ENCODE assay signal across 25 mouse cellular contexts in the genomic region with DNA sequence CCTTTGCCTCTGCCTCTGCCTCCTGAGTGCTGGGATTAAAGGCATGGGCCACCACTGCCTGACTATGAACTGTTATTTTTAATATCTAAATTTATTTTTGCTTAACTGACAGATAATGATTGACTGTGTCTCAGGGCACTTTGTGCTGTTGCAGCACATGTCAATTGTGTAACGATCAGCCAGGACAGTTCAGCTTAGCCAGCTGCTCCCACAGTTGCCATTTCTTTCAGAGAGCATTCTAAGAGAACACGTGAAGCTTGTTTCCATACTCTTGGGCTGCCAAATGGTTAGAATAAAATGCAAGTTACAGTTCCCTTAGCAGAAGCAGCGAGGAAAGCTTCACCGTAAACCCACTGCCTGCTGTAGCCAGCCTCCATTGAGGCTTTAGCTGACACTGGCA.
"Had no signal": no experiment of that assay in that cellular context is flagged by ENCODE, and none has a peak within 500 bp of the region (broad histone marks: within the 10 kb centered on the region; RNA-seq: fewer than 3 reads in every experiment).

No protein-coding gene starts in this region.

- H3K4me3 ChIP-seq: heart, adult 2 months; heart, embryonic 13.5 days; heart, embryonic 15.5 days; hindbrain, embryonic 13.5 days; hindbrain, embryonic 15.5 days; kidney, embryonic 15.5 days; limb, embryonic 13.5 days; limb, embryonic 15.5 days; liver, embryonic 12.5 days had no signal

- H3K27me3 ChIP-seq: heart, embryonic 13.5 days; heart, embryonic 15.5 days; hindbrain, embryonic 13.5 days; hindbrain, embryonic 15.5 days; kidney, embryonic 15.5 days; limb, embryonic 13.5 days; limb, embryonic 15.5 days; liver, embryonic 12.5 days had no signal

- H3K9me3 ChIP-seq: heart, embryonic 13.5 days; heart, embryonic 15.5 days; hindbrain, embryonic 13.5 days; hindbrain, embryonic 15.5 days; kidney, embryonic 15.5 days; limb, embryonic 13.5 days; limb, embryonic 15.5 days; liver, embryonic 12.5 days had no signal

- H3K9ac ChIP-seq: heart, embryonic 13.5 days; heart, embryonic 15.5 days; hindbrain, embryonic 13.5 days; hindbrain, embryonic 15.5 days; kidney, embryonic 15.5 days; limb, embryonic 13.5 days; limb, embryonic 15.5 days; liver, embryonic 12.5 days; liver, embryonic 14.5 days had no signal

- H3K36me3 ChIP-seq: heart, embryonic 13.5 days; heart, embryonic 15.5 days; hindbrain, embryonic 13.5 days; hindbrain, embryonic 15.5 days; kidney, embryonic 15.5 days; limb, embryonic 13.5 days; limb, embryonic 15.5 days; liver, embryonic 12.5 days had no signal

- H3K4me2 ChIP-seq: heart, embryonic 11.5 days; heart, embryonic 13.5 days; heart, embryonic 15.5 days; hindbrain, embryonic 13.5 days; hindbrain, embryonic 15.5 days; kidney, embryonic 15.5 days; limb, embryonic 13.5 days; limb, embryonic 15.5 days; liver, embryonic 12.5 days had no signal

- H3K27ac ChIP-seq: heart, adult 2 months; heart, embryonic 13.5 days; heart, embryonic 15.5 days; hindbrain, embryonic 13.5 days; hindbrain, embryonic 15.5 days; hindbrain, postnatal 0 days; kidney, embryonic 15.5 days; kidney, postnatal 0 days; limb, embryonic 13.5 days; limb, embryonic 15.5 days; liver, embryonic 12.5 days; liver, embryonic 14.5 days had no signal

- DNase-seq: gastrocnemius, postnatal 14 days; gastrocnemius, postnatal 36 days; heart, adult 11 months; heart, adult 2 months; heart, postnatal 14 days; heart, postnatal 36 days; kidney, adult 11 months; kidney, postnatal 14 days; layer of hippocampus, adult 9-11 months; layer of hippocampus, postnatal 36 days; left cerebral cortex, postnatal 4 days; lung, adult 18-20 months had no signal

- H3K4me1 ChIP-seq: hindbrain, embryonic 13.5 days; kidney, embryonic 15.5 days; limb, embryonic 13.5 days; limb, embryonic 15.5 days; liver, embryonic 12.5 days had no signal

- ATAC-seq: hindbrain, postnatal 0 days; intestine, embryonic 16.5 days; liver, embryonic 12.5 days had no signal
